Mouse (Mus musculus): ENCODE results near the gene Dock2.

GRCm38 (mm10) chr11:34516971-34517370, 266.7 kb downstream of the Dock2 start:
- no peak for TF ChIP-seq TAL1 (IDR thresholded peaks at IDR 0.05; ENCODE audit: low read length)
- no peak for TF ChIP-seq GATA1 (IDR thresholded peaks at IDR 0.05; ENCODE audit: low read length)
